Mouse (Mus musculus) limb, embryonic 13.5 days (tissue): ENCODE measurements around the gene Vsx1. TPM values are rescaled to one million over a fixed set of nuclear protein-coding genes. Genes with fewer than 3 reads are reported as not detected.
A peak's percentile ranks its signal among the peaks of the same experiment; 100 is the strongest.

ENCODE experiments used
- ATAC-seq: fragments of 200-750 bp; cut with Nextera tagmentation; 2 replicates; pipeline ENCODE4 v1.8.0; 2017; ENCODE audit warnings: low read depth, moderate number of reproducible peaks, moderate TSS enrichment; ENCODE audit not compliant: low FRiP score
- H3K27ac ChIP-seq: fragments of 300-500 bp; sonication (generic); 2 replicates; pipeline ENCODE4 v1.5.1; 2015; ENCODE audit warnings: inconsistent platforms, mild to moderate bottlenecking, moderate library complexity
- H3K27me3 ChIP-seq: fragments of 300-500 bp; sonication (generic); 2 replicates; pipeline ENCODE4 v1.6.1; 2015; ENCODE audit warnings: mild to moderate bottlenecking, inconsistent platforms
- H3K36me3 ChIP-seq: fragments of 300-500 bp; sonication (generic); 2 replicates; pipeline ENCODE4 v1.6.1; 2015; ENCODE audit warnings: inconsistent platforms, mild to moderate bottlenecking, moderate library complexity
- H3K4me1 ChIP-seq: fragments of 300-500 bp; sonication (generic); 2 replicates; pipeline ENCODE4 v1.6.1; 2015; ENCODE audit warnings: inconsistent platforms
- H3K4me2 ChIP-seq: fragments of 300-500 bp; sonication (generic); replicated peaks from 2 replicates; pipeline ENCODE4 v1.6.1; 2015; ENCODE audit warnings: inconsistent platforms, mild to moderate bottlenecking, moderate library complexity
- H3K4me3 ChIP-seq: fragments of 300-500 bp; sonication (generic); 2 replicates; pipeline ENCODE4 v1.5.1; 2015; ENCODE audit warnings: moderate library complexity, mild to moderate bottlenecking, inconsistent platforms
- H3K9ac ChIP-seq: fragments of 300-500 bp; sonication (generic); 2 replicates; pipeline ENCODE4 v1.6.1; 2015; ENCODE audit warnings: mild to moderate bottlenecking, inconsistent platforms
- H3K9me3 ChIP-seq: fragments of 300-500 bp; sonication (generic); 2 replicates; pipeline ENCODE4 v1.6.1; 2016; ENCODE audit warnings: inconsistent platforms
- WGBS: fragments of 180-500 bp; shearing (Covaris S2); methylation state at CpG from one replicate; pipeline ENCODE4 v1.1.7; 2015; 5-methylcytosine and 5-hydroxymethylcytosine counted together
- polyA plus RNA-seq: library from polyadenylated mRNA; unstranded; fragments of >200 nt; fragmentation: Nextera tagmentation; extraction: Ambion mirVana; gene quantifications from 2 replicates; pipeline ENCODE4 v1.2.1, GENCODE M21; 2015

Vsx1 gene
- polyA plus RNA-seq, 1 experiment from 2014 or later, result 0.04 TPM

GRCm38 (mm10) chr2:150651366-150651765, 37.8 kb downstream of the Vsx1 start:
- 60% methylated on average over 9 of the region's 9 CpGs for WGBS
- no peak overlapping the region for H3K27ac ChIP-seq
- H3K36me3 ChIP-seq, result no peaks in the 10 kb centered on the region
- H3K4me2 ChIP-seq, result no peak overlapping the region
- H3K27me3 ChIP-seq, result no peaks in the 10 kb centered on the region
- H3K9me3 ChIP-seq, result no peaks in the 10 kb centered on the region
- no peak overlapping the region for H3K4me3 ChIP-seq
- no peaks in the 10 kb centered on the region for H3K4me1 ChIP-seq
- no peak for ATAC-seq
- no peak overlapping the region for H3K9ac ChIP-seq

- Histone ChIP-seq H3K4me1 (no peaks in the 10 kb centered on the region), H3K4me2 (no peak overlapping the region), H3K27me3 (no peaks in the 10 kb centered on the region), H3K27ac (no peak overlapping the region), H3K9me3 (no peaks in the 10 kb centered on the region), H3K9ac (no peak overlapping the region), H3K36me3 (no peaks in the 10 kb centered on the region), H3K4me3 (no peak overlapping the region)
- 7% methylated on average over 7 of the region's 7 CpGs for WGBS
- peak; percentile 60 for ATAC-seq
These were observed 38.6 kb downstream of the Vsx1 start for GRCm38 (mm10) chr2:150650511-150651074.

GRCm38 (mm10) chr2:150648300-150648895, 40.8 kb downstream of the Vsx1 start:
- no peaks in the 10 kb centered on the region for H3K9me3 ChIP-seq
- H3K36me3 ChIP-seq, result no peaks in the 10 kb centered on the region
- no peak overlapping the region for H3K4me3 ChIP-seq
- WGBS, result 52% methylated on average over 13 of the region's 13 CpGs
- H3K27me3 ChIP-seq, result no peaks in the 10 kb centered on the region
- no peak for ATAC-seq
- no peaks in the 10 kb centered on the region for H3K4me1 ChIP-seq
- H3K4me2 ChIP-seq, result no peak overlapping the region
- H3K9ac ChIP-seq, result no peak overlapping the region
- no peak overlapping the region for H3K27ac ChIP-seq

DNA sequence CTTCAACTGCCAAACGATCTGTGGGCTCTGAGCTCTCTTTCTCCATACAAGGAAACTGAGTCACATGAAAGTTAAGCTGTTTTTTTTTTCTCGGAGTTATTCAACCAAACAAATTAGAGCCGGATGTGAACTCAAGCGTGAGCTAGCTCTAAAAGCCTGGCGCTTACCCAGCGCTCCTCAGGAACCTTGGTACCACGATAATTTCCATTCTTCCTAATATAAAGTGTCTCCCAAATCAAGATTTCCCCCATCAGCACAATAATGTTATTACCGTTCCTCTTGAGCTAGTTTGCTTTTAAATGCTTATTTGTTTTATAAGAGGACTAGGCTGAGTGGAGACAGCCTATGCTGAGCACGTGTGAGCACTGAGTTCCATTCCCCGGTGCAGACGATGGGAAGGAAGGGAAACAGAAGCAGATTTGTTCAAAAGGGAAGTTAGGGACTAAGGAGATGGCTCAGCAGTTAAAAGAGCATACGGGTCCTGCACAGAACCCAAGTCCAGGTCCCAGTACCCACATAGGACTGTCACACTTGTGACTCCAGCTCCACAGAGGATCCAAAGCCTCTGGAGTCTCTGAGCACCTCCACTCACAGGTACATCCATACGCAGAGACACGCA, 41.4 kb downstream of the Vsx1 start:
- no peaks in the 10 kb centered on the region for H3K9me3 ChIP-seq
- ATAC-seq, result no peak
- H3K27me3 ChIP-seq, result no peaks in the 10 kb centered on the region
- H3K4me3 ChIP-seq, result no peak overlapping the region
- H3K36me3 ChIP-seq, result no peaks in the 10 kb centered on the region
- no peak overlapping the region for H3K9ac ChIP-seq
- H3K4me2 ChIP-seq, result no peak overlapping the region
- H3K27ac ChIP-seq, result no peak overlapping the region
- no peaks in the 10 kb centered on the region for H3K4me1 ChIP-seq
- 81% methylated on average over 14 of the region's 14 CpGs for WGBS

- no peaks in the 10 kb centered on the region for H3K9me3 ChIP-seq
- no peak overlapping the region for H3K9ac ChIP-seq
- 78% methylated on average over 8 of the region's 8 CpGs for WGBS
- H3K27ac ChIP-seq, result no peak overlapping the region
- no peak overlapping the region for H3K4me3 ChIP-seq
- no peaks in the 10 kb centered on the region for H3K27me3 ChIP-seq
- no peaks in the 10 kb centered on the region for H3K36me3 ChIP-seq
- no peak for ATAC-seq
- no peak overlapping the region for H3K4me2 ChIP-seq
- H3K4me1 ChIP-seq, result no peaks in the 10 kb centered on the region
These were observed 42.6 kb downstream of the Vsx1 start for GRCm38 (mm10) chr2:150646411-150647121.

DNA sequence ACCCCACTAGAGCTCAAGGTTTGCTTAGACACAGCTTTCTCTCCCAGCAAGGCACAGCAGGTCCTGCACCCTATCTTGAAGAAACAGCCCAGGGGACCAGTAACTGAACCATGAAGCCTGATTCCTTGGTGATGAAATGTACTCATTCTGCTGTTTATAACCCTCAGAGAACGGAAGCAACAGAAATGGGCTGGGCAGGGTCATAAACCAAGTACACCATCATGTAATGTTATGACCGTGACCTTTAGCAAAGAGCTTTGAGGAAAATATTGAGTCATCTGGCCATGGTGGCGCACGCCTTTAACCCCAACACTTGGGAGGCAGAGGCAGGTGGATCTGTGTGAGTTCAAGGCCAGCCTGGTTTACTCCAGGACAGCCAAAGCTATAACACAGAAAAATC, 43.9 kb downstream of the Vsx1 start:
- Histone ChIP-seq H3K27me3 (no peaks in the 10 kb centered on the region), H3K9ac (no peak overlapping the region), H3K4me1 (no peaks in the 10 kb centered on the region), H3K4me2 (no peak overlapping the region), H3K4me3 (no peak overlapping the region), H3K36me3 (no peaks in the 10 kb centered on the region), H3K27ac (no peak overlapping the region), H3K9me3 (no peaks in the 10 kb centered on the region)
- no peak for ATAC-seq
- WGBS, result 83% methylated on average over 4 of the region's 4 CpGs

DNA sequence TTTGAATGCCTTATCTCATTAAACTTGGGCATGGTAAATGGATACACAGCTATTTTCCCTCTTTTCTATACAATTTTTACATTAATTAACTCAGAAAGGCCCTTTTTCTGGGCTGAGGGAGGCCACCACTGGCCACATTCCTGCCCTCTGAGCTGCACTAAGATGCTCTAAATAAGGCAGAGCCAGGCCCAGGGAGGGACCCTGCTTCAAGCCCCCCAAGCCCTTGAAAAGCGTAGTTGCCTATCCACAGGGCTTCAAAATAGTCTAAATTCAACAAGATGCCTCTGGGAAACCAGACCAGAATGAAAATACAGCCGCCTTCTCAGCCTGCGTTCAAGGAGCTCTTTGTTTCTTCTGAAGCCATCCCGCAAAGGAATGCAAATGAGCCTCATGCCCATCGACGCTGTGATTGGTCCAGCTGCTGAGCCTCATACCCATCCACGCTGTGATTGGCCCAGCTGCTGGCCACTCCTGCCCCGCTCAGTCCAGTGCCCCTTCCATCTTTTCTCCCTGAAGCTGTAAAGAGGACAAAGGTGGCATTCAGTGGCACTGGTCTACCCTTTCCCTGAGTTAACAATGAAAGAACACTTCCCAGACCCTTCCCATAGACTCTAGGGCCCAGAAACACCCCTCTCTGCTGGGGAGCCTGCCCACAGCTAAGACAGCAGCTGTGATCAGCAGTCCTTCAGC, 45.3 kb downstream of the Vsx1 start:
- 0 out of 2 replicates have a peak, but pooled peaks have one; percentile 36 for ATAC-seq
- H3K36me3 ChIP-seq, result no peaks in the 10 kb centered on the region
- WGBS, result 70% methylated on average over 8 of the region's 8 CpGs
- H3K4me3 ChIP-seq, result no peak overlapping the region
- no peak overlapping the region for H3K9ac ChIP-seq
- no peak overlapping the region for H3K27ac ChIP-seq
- no peaks in the 10 kb centered on the region for H3K9me3 ChIP-seq
- H3K27me3 ChIP-seq, result no peaks in the 10 kb centered on the region
- no peak overlapping the region for H3K4me2 ChIP-seq
- no peaks in the 10 kb centered on the region for H3K4me1 ChIP-seq

DNA sequence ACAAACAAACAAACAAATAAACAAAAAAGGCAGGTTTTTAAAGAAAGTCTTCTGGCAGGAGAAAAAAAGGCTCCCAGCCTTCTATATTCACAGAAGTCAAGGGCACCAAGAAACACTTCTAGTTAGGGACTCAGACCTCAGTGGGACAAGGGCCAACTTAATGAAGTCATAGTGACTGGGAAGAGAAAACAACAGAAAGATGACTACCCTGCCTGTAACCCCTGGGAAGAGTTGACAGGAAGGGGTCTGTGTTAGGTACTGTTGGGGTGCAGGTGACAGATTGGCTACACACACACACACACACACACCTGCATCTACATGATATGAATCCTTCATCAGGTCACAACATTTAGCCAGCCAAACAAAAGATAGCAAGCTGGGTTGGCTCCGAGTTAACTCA, 46.0 kb downstream of the Vsx1 start:
- no peak overlapping the region for H3K27ac ChIP-seq
- H3K9ac ChIP-seq, result no peak overlapping the region
- 87% methylated on average over 1 of the region's 1 CpGs for WGBS
- no peak overlapping the region for H3K4me3 ChIP-seq
- H3K4me2 ChIP-seq, result no peak overlapping the region
- no peaks in the 10 kb centered on the region for H3K9me3 ChIP-seq
- no peaks in the 10 kb centered on the region for H3K4me1 ChIP-seq
- H3K36me3 ChIP-seq, result no peaks in the 10 kb centered on the region
- no peaks in the 10 kb centered on the region for H3K27me3 ChIP-seq
- no peak for ATAC-seq

- Histone ChIP-seq H3K4me2 (no peak overlapping the region), H3K36me3 (no peaks in the 10 kb centered on the region), H3K4me1 (no peaks in the 10 kb centered on the region), H3K27me3 (no peaks in the 10 kb centered on the region), H3K4me3 (no peak overlapping the region), H3K9me3 (peaks cover 3% of the 10 kb centered on the region; the same call in 1 of the 2 replicates), H3K9ac (no peak overlapping the region), H3K27ac (no peak overlapping the region)
- ATAC-seq, result no peak
- WGBS, result 46% methylated on average over 2 of the region's 2 CpGs
These were observed 50.8 kb downstream of the Vsx1 start for GRCm38 (mm10) chr2:150638370-150638733.

- Histone ChIP-seq H3K4me1 (no peaks in the 10 kb centered on the region), H3K4me3 (no peak overlapping the region), H3K9ac (no peak overlapping the region), H3K4me2 (no peak overlapping the region), H3K27ac (no peak overlapping the region), H3K36me3 (no peaks in the 10 kb centered on the region), H3K9me3 (peaks cover 3% of the 10 kb centered on the region; the same call in 1 of the 2 replicates), H3K27me3 (no peaks in the 10 kb centered on the region)
- 61% methylated on average over 6 of the region's 6 CpGs for WGBS
- ATAC-seq, result no peak
These were observed 51.3 kb downstream of the Vsx1 start for GRCm38 (mm10) chr2:150637702-150638369.

DNA sequence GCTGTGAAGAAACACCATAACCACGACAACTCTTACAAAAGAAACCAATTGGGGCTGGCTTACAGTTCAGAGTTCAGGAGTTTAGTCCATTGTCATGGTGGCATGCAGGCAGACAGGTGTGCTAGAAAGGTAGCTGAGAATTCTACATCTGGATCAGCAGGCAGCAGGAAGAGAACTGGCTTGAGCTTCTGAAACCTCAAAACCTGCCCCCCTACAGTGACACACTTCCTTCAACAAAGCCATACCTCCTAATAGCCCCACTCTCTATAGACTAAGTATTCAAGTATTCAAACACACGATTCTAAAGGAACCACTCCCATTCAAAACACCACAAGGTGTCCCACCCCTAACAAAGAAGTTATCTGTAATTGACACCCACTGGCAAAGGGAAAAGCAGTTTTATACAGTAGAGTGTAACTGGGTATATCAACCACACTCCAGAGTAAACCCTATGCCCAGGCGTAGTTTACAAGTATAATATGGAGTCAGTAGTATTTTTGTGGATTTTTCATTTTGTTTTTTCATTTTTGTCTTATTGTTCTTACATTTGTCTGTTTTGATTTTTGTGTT, 53.2 kb downstream of the Vsx1 start:
- Histone ChIP-seq H3K9me3 (peaks cover 3% of the 10 kb centered on the region; the same call in 1 of the 2 replicates), H3K9ac (no peak overlapping the region), H3K27me3 (no peaks in the 10 kb centered on the region), H3K4me2 (no peak overlapping the region), H3K27ac (no peak overlapping the region), H3K4me1 (no peaks in the 10 kb centered on the region), H3K4me3 (no peak overlapping the region), H3K36me3 (no peaks in the 10 kb centered on the region)
- 65% methylated on average over 3 of the region's 3 CpGs for WGBS
- no peak for ATAC-seq
